Mouse (Mus musculus): ENCODE data around the gene 2010111I01Rik.
A peak's percentile ranks its signal among the peaks of the same experiment; 100 is the strongest.

2010111I01Rik gene

DNA sequence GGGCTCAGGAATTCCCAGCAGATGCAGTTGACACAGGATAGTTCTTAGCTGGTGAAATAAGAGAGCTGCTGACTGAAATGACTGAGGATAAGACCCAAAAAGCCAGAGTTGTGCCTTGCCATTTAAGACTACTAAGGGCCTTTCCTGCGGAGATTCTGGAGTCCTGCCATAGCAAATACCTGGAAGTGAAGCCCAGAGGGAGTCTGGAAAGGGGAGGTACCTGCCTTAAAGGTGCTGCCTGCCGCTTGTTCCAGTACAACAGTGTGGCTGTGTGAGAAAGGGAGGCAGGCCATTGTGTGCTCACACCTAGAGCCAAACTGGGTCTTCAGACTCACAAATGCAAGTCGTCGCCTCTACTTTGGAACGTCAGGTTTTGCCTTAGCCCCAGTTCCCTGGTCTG is 305.5 kb downstream of the 2010111I01Rik start:
- no peak for DNase-seq

- DNase-seq: no peak
Observed at GRCm38 (mm10) chr13:63272017-63272601, 307.4 kb downstream of the 2010111I01Rik start.

GRCm38 (mm10) chr13:63272602-63273229 is 308.0 kb downstream of the 2010111I01Rik start:
- peak; percentile 46 to 50 for DNase-seq

DNA sequence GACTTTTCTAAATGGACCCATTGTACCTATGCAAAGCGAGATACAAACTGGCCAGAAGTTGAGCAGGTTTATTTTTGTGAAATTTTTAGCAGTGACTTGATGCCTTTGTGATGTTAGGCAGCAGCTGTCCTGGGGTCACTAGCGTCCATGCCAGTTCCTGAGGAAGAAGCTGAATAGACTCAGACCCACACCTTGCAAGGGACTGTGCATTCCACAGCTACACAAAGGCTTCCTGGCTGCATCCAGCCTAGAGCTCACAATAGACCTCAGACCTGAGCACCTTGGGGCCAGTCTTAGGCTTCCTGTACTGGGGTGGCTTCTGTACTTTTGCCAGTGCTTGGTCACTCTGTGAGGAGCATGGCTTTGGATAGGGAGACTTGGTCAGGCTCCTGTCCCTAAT is 309.2 kb downstream of the 2010111I01Rik start:
- no peak for DNase-seq

DNA sequence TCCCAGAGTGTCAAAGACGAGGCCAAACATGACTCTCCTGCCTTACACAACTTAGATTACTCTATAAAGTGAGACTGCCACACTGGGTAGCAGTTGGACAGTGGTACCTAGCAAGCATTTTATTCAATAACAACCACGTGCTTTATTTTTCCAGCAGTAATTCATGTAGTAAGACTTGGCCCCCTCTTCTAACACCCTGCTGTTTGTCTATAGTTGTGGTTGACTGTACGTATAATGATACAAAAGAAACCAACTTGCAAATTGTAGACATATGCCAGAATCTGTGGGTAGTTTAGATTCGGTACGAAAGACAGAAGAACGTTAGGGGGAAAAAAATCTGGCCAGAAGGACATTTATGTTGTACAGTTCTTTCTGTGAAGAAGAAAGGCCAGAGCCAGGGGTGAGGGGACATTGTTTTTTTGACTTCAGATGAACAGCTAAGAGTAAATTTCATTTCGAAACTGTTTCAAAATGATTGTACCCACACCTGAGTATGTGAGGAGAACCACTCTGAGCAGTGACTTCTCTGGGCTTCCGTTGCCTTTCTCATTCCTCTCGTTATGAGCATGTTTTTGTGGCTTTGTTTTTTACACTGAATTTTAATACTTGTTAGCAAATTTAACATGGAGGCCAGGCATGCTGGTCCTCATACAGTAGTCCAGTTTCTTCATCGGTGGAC is 309.9 kb downstream of the 2010111I01Rik start:
- no peak for DNase-seq

GRCm38 (mm10) chr13:63276389-63276788 is 311.7 kb downstream of the 2010111I01Rik start:
- DNase-seq: no peak

- no peak for DNase-seq
Observed at GRCm38 (mm10) chr13:63277316-63277715, 312.6 kb downstream of the 2010111I01Rik start.

- DNase-seq: no peak
Observed at GRCm38 (mm10) chr13:63278141-63278631, 313.5 kb downstream of the 2010111I01Rik start.

- no peak for DNase-seq
Observed at GRCm38 (mm10) chr13:63278796-63279475, 314.2 kb downstream of the 2010111I01Rik start.

- DNase-seq: no peak
Observed at GRCm38 (mm10) chr13:63279807-63280206, 315.1 kb downstream of the 2010111I01Rik start.

- DNase-seq: no peak
Observed at GRCm38 (mm10) chr13:63280344-63280743, 315.7 kb downstream of the 2010111I01Rik start.

GRCm38 (mm10) chr13:63281206-63281605 is 316.5 kb downstream of the 2010111I01Rik start:
- no peak for DNase-seq

- no peak for DNase-seq
Observed at GRCm38 (mm10) chr13:63283236-63283635, 318.5 kb downstream of the 2010111I01Rik start.

GRCm38 (mm10) chr13:63284748-63285147 is 320.1 kb downstream of the 2010111I01Rik start:
- DNase-seq: no peak

- peak; percentile 61 to 69 for DNase-seq
Observed at GRCm38 (mm10) chr13:63286483-63287102, 321.9 kb downstream of the 2010111I01Rik start.

DNA sequence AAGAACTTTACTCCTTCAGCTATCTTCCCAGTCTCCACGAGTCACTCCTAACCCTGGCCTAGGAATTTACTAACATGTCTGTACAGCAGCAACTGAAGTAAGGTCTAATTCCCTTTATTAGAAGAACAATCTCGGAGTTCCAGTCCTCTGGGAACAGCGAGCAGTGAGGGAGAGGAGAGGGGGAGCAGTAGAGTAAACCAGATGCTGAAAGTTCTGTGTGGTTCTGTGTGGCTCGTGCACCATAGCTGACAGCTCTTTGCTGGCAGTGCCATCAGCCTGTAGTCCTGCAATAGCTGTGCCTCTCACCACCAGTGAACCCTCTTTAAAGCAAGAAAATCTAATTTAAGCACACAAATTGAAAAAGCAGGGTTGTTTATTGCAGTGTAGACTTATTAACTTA is 324.5 kb downstream of the 2010111I01Rik start:
- DNase-seq: no peak

- peak in 1 of 2 experiments; percentile 44 for DNase-seq
Observed at GRCm38 (mm10) chr13:63289687-63290086, 325.0 kb downstream of the 2010111I01Rik start.

DNA sequence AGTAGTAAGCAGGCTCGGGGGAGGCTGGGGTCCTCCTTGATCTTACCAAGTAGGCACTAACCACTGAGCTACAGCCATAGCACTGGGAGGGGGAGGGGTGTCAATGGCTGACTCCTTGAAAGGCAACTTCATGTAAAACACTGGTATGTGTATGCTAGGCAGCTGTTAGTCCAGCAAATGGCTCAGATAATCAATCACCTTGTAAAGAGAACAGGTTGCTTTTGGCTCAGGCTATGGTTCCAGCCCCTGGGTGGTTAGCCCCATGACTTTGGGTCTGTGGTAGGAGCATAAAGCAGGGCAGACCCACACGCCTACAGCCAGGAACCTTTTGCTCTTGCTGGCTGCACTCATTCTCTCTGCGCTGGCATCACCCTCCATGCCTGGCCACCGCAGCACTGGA is 325.4 kb downstream of the 2010111I01Rik start:
- no peak for DNase-seq

DNA sequence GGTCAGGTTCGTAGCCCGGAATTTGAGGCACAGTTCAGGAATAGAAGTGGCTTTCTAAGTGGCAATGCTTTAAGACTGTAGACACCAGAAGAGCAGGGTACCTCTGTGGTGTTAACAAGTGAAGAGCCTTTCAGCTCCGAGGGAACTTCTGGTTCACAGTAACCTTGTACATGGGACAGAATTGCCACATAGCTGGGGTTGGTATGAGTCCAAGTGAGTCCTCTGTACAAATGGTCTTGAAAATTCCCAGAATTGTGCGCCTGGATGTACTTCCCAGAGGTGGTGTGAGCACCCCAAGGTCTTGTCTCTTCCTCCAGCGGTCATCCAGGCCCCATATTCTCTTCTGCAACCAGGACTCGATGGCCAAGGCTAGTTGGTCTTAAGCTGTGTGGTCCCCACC is 326.3 kb downstream of the 2010111I01Rik start:
- DNase-seq: no peak

DNA sequence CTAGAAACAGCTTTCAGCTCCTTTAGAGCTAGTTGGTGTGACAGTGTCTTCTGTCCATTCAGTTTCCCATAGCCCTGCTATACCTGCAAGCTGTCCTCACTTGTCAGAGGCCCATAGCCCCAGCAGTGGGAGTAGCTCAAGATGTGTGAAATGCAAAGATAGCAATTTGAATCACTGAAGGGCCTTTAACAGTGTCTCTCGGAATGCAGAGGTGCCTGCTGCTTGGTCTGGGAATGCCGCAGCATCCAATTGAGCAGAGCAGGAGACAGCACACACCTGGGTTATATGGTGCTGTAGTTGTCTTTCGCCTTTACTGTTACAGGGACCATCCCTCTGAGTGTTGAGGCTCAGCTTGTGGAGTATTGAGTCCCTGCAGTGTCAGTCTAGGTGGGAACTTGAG is 329.0 kb downstream of the 2010111I01Rik start:
- DNase-seq: no peak

DNA sequence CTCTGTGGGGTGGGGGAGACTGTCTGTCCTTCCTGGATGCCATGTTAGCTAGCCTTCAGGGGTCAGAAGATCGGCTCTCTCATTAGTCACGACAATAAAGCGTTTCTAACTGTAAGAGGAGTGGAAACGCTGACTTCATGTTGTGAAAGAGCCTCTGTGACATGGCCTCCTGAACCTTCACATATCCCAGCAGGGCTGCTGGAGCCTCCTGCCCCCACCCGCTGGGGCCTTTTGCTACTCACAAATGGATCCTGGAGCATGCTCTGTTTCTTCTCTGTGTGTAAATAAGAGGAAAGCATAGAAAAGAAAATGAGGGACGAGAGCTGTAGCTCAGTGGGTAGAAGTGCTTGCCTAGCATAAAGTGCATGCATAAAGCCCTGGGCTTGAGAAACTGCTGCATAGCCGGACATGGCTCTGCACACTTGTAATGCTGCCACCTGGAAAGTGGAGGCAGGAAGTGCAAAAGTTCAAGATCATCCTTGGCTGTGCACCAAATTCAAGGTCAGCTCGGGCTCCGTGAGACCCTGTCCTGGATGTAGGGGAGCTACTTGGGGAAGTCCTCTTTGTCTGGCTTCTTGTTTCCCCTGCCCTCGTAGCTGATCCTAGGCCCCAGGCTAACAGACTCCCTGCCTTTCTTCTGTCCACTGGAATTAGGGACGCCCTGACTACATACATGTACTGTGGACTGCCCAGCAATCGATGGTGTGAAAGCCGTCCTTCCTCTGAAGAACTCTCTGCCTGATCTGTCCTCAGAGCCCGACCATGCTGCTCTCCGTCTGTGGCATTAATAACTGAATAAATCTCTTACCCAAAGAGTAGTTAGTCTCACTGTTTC is 329.9 kb downstream of the 2010111I01Rik start:
- peak in 1 of 2 experiments; percentile 55 for DNase-seq

GRCm38 (mm10) chr13:63296300-63296699 is 331.6 kb downstream of the 2010111I01Rik start:
- no peak for DNase-seq
